Mouse (Mus musculus) megakaryocyte progenitor cell, adult 5-6 weeks (primary cell): ENCODE data around the gene Sec13. TPM values are rescaled to one million over a fixed set of nuclear protein-coding genes. Genes with fewer than 3 reads are reported as not detected.

Source experiments
- total RNA-seq, 2 experiments: library from RNA; stranded (forward) in 1 of 2; stranded (reverse) in 1 of 2; fragments of 157-497, 149-512 nt in 1 of 2; fragments of 200-1000 nt in 1 of 2; gene quantifications; 2 replicates each; pipeline versions ENCODE4 v1.2.3 to v1.2.4; 2015 to 2017

Sec13 gene
- total RNA-seq, 2 experiments from 2014 or later, result 148 to 157 TPM

Other genes starting within 250 kb of the Sec13 start
- not detected in 2 replicates for gene Prrt3, start 238.8 kb downstream of the Sec13 start, total RNA-seq (2015)
- not detected in 2 replicates for gene Prrt3, start 238.8 kb downstream of the Sec13 start, total RNA-seq (2017)
- gene Emc3, start 209.1 kb downstream of the Sec13 start, total RNA-seq (2015), result 60.4 and 64.5 TPM in 2 replicates
- gene Emc3, start 209.1 kb downstream of the Sec13 start, total RNA-seq (2017), result 31.7 and 34.5 TPM in 2 replicates
- 24.0 and 24.3 TPM in 2 replicates for gene Fancd2, start 209.1 kb downstream of the Sec13 start, total RNA-seq (2015)
- 26.6 and 27.4 TPM in 2 replicates for gene Fancd2, start 209.1 kb downstream of the Sec13 start, total RNA-seq (2017)
- gene Fancd2os, start 140.0 kb downstream of the Sec13 start, total RNA-seq (2015), result not detected in 2 replicates
- not detected in 2 replicates for gene Fancd2os, start 140.0 kb downstream of the Sec13 start, total RNA-seq (2017)
- gene Brk1, start 136.0 kb downstream of the Sec13 start, total RNA-seq (2015), result 237 and 246 TPM in 2 replicates
- 117 and 131 TPM in 2 replicates for gene Brk1, start 136.0 kb downstream of the Sec13 start, total RNA-seq (2017)
- gene Vhl, start 116.8 kb downstream of the Sec13 start, total RNA-seq (2015), result 14.1 and 22.7 TPM in 2 replicates
- gene Vhl, start 116.8 kb downstream of the Sec13 start, total RNA-seq (2017), result 10.8 and 12.2 TPM in 2 replicates
- gene Irak2, start 102.3 kb downstream of the Sec13 start, total RNA-seq (2015), result 4.9 and 10.8 TPM in 2 replicates
- 20.9 and 30.4 TPM in 2 replicates for gene Irak2, start 102.3 kb downstream of the Sec13 start, total RNA-seq (2017)
- 21.3 and 24.4 TPM in 2 replicates for gene Tatdn2, start 43.7 kb downstream of the Sec13 start, total RNA-seq (2015)
- gene Tatdn2, start 43.7 kb downstream of the Sec13 start, total RNA-seq (2017), result 108 and 112 TPM in 2 replicates
- 0.32 TPM in 1 of 2 replicates, not detected in the other for gene Ghrl, start 20.9 kb downstream of the Sec13 start, total RNA-seq (2015)
- gene Ghrl, start 20.9 kb downstream of the Sec13 start, total RNA-seq (2017), result 0.17 and 2.2 TPM in 2 replicates